Mouse (Mus musculus) stomach, adult 2 months (tissue): ENCODE data around the gene Leap2. TPM values are rescaled to one million over a fixed set of nuclear protein-coding genes. Genes with fewer than 3 reads are reported as not detected.

ENCODE experiments used
- polyA plus RNA-seq: library from polyadenylated mRNA; depleted of rRNA; stranded (reverse); fragments of >200 nt; gene quantifications from 2 replicates; pipeline ENCODE4 v1.2.3, GENCODE M21; 2012; rRNA removed

Leap2 gene
- polyA plus RNA-seq = not detected in 2 replicates

GRCm38 (mm10) chr11:53423036-53423435 is at the start of gene Leap2:
Leap2 (minus strand) TSS chr11:53423170.

GRCm38 (mm10) chr11:53469968-53470695 is 47.2 kb upstream of the Leap2 start, which contains the start of gene Gm9837:
Gm9837 (minus strand) TSS chr11:53470479.

GRCm38 (mm10) chr11:53456474-53457371 is 33.8 kb upstream of the Leap2 start, which contains the start of the genes Gm10447 and Shroom1:
Gm10447 (minus strand) TSS chr11:53457110.
Shroom1 (plus strand) TSS chr11:53457205.

GRCm38 (mm10) chr11:53430670-53431346 is 7.8 kb upstream of the Leap2 start, which contains the start of the genes Uqcrq and Gdf9:
Uqcrq (minus strand) TSS chr11:53430831.
Gdf9 (plus strand) TSS chr11:53431023.

Other genes with a start within 250 kb of the Leap2 start
- 12.1 and 20.5 TPM in 2 replicates for gene Hspa4, start 122.7 kb downstream of the Leap2 start, polyA plus RNA-seq
- gene Zcchc10, start 98.5 kb downstream of the Leap2 start, polyA plus RNA-seq = 3.4 and 5.1 TPM in 2 replicates
- 2.6 and 4.2 TPM in 2 replicates for gene Aff4, start 72.3 kb downstream of the Leap2 start, polyA plus RNA-seq
- 540 and 822 TPM in 2 replicates for gene Uqcrq, start 7.7 kb upstream of the Leap2 start, polyA plus RNA-seq
- 1.6 and 3.2 TPM in 2 replicates for gene Gdf9, start 7.9 kb upstream of the Leap2 start, polyA plus RNA-seq
- 0.16 and 0.42 TPM in 2 replicates for gene Gm10447, start 33.9 kb upstream of the Leap2 start, polyA plus RNA-seq
- 8.1 and 9.6 TPM in 2 replicates for gene Shroom1, start 34.0 kb upstream of the Leap2 start, polyA plus RNA-seq
- not detected in 2 replicates for gene Gm9837, start 47.3 kb upstream of the Leap2 start, polyA plus RNA-seq
- not detected in 2 replicates for gene Gm9945, start 57.0 kb upstream of the Leap2 start, polyA plus RNA-seq
- gene Sowaha, start 57.1 kb upstream of the Leap2 start, polyA plus RNA-seq = 1.6 and 2.7 TPM in 2 replicates
- 15.4 and 16.8 TPM in 2 replicates for gene Sept8, start 96.1 kb upstream of the Leap2 start, polyA plus RNA-seq
- 0.66 and 0.69 TPM in 2 replicates for gene Kif3a, start 144.2 kb upstream of the Leap2 start, polyA plus RNA-seq
- not detected in 2 replicates for gene Il4, start 195.5 kb upstream of the Leap2 start, polyA plus RNA-seq
- 0.74 and 0.84 TPM in 2 replicates for gene Il13, start 211.5 kb upstream of the Leap2 start, polyA plus RNA-seq